Mouse (Mus musculus) R1 (cell line): ENCODE data around the gene Fgfr2.
"Not testable (repeated sequence)": the region's sequence is repeated elsewhere in the genome, so short reads cannot be mapped to it uniquely, and the experiment has no call there.

Experiments
- DNase-seq: peaks from one replicate; pipeline ENCODE4 v3.0.0-alpha.2; 2018; ENCODE audit warnings: low read depth, low spot score

Fgfr2 gene

GRCm38 (mm10) chr7:132665664-132666382 is 457.3 kb downstream of the Fgfr2 start:
- DNase-seq: no peak

DNA sequence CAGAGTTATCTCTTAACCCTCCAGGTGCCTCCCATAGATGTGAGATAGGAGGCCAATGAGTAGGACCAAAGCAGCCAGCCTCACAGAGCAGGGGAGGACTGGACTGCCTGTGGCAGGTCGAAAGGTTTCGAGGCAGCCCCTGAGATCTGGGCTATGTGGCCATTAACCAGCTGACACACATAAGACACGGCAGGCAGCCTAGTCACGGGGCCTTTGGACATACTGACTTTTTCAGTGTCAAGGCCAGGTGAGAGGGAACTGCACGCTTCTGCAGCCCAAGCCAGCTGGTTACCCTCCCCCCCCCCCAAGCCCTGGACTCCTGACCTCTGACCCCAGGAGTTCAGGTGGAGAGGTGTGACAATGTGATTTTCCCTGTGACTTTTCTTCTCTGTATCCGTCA is 458.3 kb downstream of the Fgfr2 start:
- no peak for DNase-seq

GRCm38 (mm10) chr7:132662831-132663230 is 460.3 kb downstream of the Fgfr2 start:
- DNase-seq: not testable (repeated sequence)

- peak; percentile 33 for DNase-seq
Observed at GRCm38 (mm10) chr7:132659633-132660032, 463.5 kb downstream of the Fgfr2 start.

- DNase-seq: no peak
Observed at GRCm38 (mm10) chr7:132658688-132659087, 464.5 kb downstream of the Fgfr2 start.

DNA sequence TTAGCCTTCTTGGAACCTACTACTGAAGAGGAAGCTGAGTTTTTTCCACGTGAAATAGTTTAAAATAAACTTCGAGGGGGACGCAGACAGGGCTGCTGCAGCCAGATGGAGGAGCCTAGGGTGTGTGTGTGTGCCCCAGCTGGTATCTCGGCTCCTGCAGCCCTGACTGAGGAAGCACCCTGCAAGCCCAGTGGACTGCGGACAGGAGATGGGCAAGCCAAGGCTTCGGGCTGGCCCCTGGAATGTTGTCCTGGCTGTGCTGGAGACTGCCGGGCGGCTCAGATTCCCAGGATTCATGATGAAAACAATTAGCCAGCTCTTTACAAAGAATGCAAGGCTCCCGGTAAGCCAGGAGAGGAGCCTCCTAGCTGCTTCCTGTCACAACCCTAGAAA is 465.1 kb downstream of the Fgfr2 start:
- DNase-seq: peak; percentile 19

DNA sequence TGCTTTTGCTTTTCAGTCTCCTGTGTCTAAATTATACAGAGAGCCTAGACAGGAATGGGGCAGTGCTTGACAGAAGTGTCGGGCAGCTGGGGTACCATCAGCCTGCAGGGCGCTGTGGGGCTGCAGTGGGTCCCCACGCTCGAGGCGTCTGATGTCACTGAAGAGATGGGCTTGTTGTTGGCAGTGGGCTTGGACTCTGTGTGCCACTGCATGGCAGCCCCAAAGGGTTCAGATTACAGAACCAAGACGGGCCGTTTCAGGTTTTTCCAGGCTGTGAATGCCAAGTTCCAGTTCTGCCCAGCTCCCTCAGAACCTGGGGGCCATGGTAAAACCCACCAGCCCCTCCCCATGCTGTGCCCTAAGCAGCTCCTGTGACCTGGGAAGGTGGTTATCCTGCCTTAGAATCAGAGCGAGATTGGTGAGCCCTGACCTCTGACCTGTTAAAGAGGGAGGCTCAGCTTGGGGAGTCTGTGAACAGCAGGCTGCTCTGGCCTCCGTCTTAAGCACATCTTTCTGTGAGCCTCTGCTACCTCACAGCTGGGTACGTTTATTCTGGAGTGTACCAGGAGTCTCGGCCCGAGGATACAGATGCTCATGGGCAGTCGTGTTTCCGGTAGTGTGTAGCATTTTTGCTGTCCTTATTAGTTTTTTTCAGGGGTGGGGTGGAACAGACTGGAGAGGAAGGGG is 465.6 kb downstream of the Fgfr2 start:
- DNase-seq: no peak

DNA sequence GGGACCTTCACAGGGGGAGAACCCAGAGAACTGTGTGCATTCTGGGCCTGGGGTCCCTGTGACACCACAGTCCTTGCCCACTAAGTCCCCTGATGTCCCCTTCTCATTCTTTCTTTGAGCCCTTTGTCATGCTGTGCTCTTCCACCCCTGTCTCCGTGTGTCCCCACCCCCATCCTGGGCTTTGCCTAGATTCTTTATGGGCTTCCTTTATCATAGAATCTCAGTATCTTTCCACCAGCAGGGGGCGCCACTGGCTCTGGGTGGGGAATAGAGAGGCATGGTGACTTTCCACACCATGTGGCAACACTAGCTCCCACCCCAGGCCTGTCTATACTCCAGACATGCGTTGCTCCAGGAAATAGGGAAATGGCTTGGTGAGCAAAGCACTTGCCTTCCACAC is 466.6 kb downstream of the Fgfr2 start:
- DNase-seq: peak; percentile 89

GRCm38 (mm10) chr7:132656075-132656474 is 467.1 kb downstream of the Fgfr2 start:
- DNase-seq: peak; percentile 92

GRCm38 (mm10) chr7:132654412-132654811 is 468.7 kb downstream of the Fgfr2 start:
- no peak for DNase-seq

DNA sequence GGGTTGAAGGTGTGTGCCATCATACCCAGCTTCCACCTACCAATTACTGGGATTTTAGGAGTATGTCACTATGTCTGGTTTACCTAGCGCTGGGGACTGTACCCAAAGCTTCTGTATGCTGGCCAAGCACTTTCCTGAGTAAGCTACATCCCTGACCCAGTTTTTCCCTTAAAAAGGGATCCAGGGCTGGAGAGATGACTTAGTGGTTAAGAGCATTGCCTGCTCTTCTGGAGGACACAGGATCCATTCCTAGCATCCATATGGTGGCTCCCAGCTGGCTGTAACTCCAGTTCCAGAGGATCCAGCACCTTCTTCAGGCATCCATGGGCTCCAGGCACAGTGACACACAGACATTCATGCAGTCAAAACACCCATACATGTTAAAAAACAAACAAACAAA is 476.6 kb downstream of the Fgfr2 start:
- DNase-seq: no peak

- DNase-seq: no peak
Observed at GRCm38 (mm10) chr7:132644605-132645279, 478.4 kb downstream of the Fgfr2 start.

DNA sequence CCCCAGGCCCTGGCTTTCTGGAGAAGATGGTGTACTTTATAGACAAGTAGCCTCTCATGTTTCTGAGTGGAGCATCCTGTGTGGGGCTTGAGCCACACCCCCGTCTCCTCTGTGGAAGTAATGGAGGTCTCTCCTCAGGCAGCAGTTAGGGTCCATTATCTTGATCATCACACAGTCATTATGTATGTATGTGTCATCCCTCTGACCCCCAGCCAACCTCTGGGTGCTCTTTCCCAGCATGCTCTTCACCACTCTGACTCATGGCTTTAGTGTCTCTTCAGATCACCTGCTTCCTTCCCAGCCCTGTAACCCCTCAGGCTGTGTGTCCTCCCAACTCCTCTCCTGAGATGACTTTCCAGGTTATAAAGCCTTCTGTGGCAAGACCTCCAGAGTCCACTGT is 481.5 kb downstream of the Fgfr2 start:
- DNase-seq: peak; percentile 26

GRCm38 (mm10) chr7:132640946-132641345 is 482.2 kb downstream of the Fgfr2 start:
- DNase-seq: no peak

GRCm38 (mm10) chr7:132638446-132639087 is 484.6 kb downstream of the Fgfr2 start:
- DNase-seq: peak; percentile 71

GRCm38 (mm10) chr7:132637292-132637691 is 485.9 kb downstream of the Fgfr2 start:
- DNase-seq: no peak

GRCm38 (mm10) chr7:132631313-132631712 is 491.8 kb downstream of the Fgfr2 start:
- no peak for DNase-seq

GRCm38 (mm10) chr7:132627448-132627847 is 495.7 kb downstream of the Fgfr2 start:
- no peak for DNase-seq

DNA sequence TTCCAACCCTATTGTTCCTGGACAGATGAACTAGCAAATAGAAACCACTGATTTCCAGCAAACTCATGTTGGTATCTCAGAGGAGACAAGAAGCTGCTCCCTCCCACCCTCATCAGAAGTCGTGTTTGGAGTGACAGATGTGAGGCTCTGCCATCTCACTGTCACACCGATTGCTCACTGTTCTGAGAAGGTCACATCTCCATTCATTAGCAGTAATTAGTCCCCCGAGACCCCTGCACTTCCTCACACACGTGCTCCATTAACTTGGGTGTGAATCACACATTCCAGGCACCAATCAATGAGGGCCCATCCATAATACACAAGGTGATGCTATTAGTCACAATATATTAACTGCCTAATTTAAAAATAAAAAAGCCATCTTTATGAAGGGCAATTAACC is 497.0 kb downstream of the Fgfr2 start:
- DNase-seq: no peak

GRCm38 (mm10) chr7:132624161-132624560 is 499.0 kb downstream of the Fgfr2 start:
- DNase-seq: no peak

DNA sequence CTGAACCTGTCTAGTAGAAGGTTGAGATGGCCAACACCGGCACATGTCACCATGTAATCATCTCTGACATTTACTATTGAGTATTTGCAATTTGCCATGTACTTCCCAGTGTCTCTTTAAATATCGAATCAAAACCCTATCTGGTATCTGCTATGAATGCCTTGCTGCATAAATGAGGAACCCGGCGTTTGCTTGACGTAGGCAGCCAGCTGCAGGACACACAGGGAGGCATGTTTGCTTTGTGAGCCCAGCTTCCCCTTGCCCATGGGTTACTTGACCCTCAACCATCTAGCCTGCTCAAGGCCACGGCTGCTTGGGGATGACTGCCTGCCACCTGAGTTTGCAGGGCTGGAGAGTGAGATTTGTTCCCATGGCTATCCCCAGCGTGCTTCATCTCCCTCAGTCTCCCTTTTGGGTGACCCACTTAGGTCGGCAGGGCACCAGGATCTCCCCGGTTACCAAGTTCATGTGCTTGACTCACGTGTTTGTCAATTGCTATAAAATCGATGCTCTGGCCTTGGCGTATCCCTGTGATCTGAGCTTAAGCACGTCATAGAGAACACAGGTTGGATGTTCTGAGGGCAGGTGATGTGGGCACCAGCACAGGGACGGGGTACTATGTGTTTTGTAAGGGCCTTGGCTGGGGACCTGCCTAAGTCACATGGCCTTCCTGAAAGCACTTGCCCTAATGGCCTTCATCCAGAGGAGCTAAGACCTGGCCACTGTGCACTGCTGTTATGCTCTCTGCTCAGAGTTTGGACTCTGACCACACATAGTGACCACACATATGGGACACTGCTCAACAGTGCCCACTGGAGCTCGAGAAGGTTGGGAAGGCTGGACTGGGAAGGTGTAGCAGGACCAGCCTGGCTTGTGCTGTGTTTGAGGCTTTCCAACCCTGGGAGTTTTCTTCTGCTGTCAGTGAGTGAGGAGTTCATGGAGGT is 502.9 kb downstream of the Fgfr2 start:
- DNase-seq: no peak
